Mouse (Mus musculus) G1E (cell line): Measurements from ENCODE around the gene Tns2.

ENCODE experiments used
- CTCF ChIP-seq: IDR thresholded peaks from 2 replicates; pipeline ENCODE4 v1.5.1; 2012; ENCODE audit warnings: low read depth, low read length, inconsistent platforms, mixed read lengths
- GATA1 ChIP-seq: IDR thresholded peaks from 2 replicates; pipeline ENCODE4 v1.6.1; 2012; ENCODE audit warnings: borderline replicate concordance, low read length, inconsistent platforms, mixed read lengths
- POLR2AphosphoS5 ChIP-seq: IDR thresholded peaks from 2 replicates; pipeline ENCODE4 v1.6.1; 2012; ENCODE audit warnings: low read depth, low read length, inconsistent platforms; ENCODE audit not compliant: insufficient replicate concordance
- TAL1 ChIP-seq: conservative IDR thresholded peaks from 2 replicates; pipeline ENCODE4 v1.6.1; 2012; ENCODE audit warnings: low read depth, low read length, inconsistent platforms, mixed read lengths

DNA sequence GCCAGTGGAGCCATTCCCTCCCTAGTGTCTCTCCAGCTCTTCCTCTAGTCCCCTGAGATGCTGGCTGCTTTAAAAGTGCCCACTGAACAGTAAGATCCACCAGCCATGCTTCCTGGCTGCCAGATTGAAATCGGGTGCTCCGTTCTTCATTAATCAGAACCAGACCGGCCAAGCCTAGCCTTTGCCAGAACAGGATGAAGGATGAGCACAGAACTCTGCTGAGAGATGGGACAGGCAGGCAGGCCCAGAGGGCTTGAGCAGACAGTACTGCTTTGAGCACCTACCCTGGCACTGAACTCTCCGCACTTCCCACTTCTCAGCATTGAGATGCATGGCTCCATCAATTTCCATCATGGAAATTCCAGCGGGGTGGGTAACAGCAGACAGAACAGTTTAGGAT, 953 bp upstream of the Tns2 start:
- no peak for TF ChIP-seq CTCF
- no peak for TF ChIP-seq POLR2AphosphoS5
- TF ChIP-seq TAL1: no peak
- no peak for TF ChIP-seq GATA1
